ENCODE assay signal across 8 mouse cellular contexts in genomic region chr2:132251911-132252310, GRCm38 (mm10). TPM values are rescaled to one million over a fixed set of nuclear protein-coding genes. Genes with fewer than 3 reads are reported as not detected.
DNase-seq lines count a peak whose midpoint lies in the region; ATAC-seq and TF ChIP-seq lines count a peak whose summit lies in the region.

No protein-coding gene starts in this region.

- H3K4me3 ChIP-seq in heart, embryonic 16.5 days (ENCODE audit: low read length): peak overlapping the region; percentile 83
- peak overlapping the region; percentile 86 for H3K4me3 ChIP-seq in bone marrow, adult 2 months (replicated peaks; ENCODE audit: control insufficient read depth, low read depth, low read length)
- H3K4me3 ChIP-seq in hindbrain, embryonic 13.5 days: peak overlapping the region; percentile 53
- peak overlapping the region; percentile 64 for H3K4me3 ChIP-seq in midbrain, embryonic 12.5 days
- no peak overlapping the region for H3K4me3 ChIP-seq in thymus, adult 2 months (ENCODE audit: control insufficient read depth, insufficient read depth, low read length)

- peak overlapping the region; percentile 84 for H3K4me2 ChIP-seq in heart, embryonic 16.5 days (ENCODE audit: low read depth, low read length)
- peak overlapping the region; percentile 81 for H3K4me2 ChIP-seq in hindbrain, embryonic 13.5 days
- peak overlapping the region; percentile 64 for H3K4me2 ChIP-seq in midbrain, embryonic 12.5 days (replicated peaks)

- TF ChIP-seq POLR2A in bone marrow, adult 2 months (IDR thresholded peaks at IDR 0.05; ENCODE audit: borderline replicate concordance, control insufficient read depth, low read depth, low read length): no peak
- TF ChIP-seq POLR2A in thymus, adult 2 months (IDR thresholded peaks at IDR 0.05; ENCODE audit: control insufficient read depth, extremely low read depth, insufficient read depth, low read length, poor library complexity): no peak

- H3K27me3 ChIP-seq in heart, embryonic 16.5 days (ENCODE audit: control insufficient read depth, insufficient read depth, low read length): no peaks in the 10 kb centered on the region
- H3K27me3 ChIP-seq in hindbrain, embryonic 13.5 days: no peaks in the 10 kb centered on the region
- H3K27me3 ChIP-seq in midbrain, embryonic 12.5 days: no peaks in the 10 kb centered on the region
- no peaks in the 10 kb centered on the region for H3K27me3 ChIP-seq in thymus, adult 2 months (ENCODE audit: control insufficient read depth, insufficient read depth, low read length)

- TF ChIP-seq CTCF in bone marrow, adult 2 months (IDR thresholded peaks at IDR 0.05; ENCODE audit: control insufficient read depth, insufficient read depth, low read length): no peak
- no peak for TF ChIP-seq CTCF in thymus, adult 2 months (IDR thresholded peaks at IDR 0.05; ENCODE audit: borderline replicate concordance, control insufficient read depth, extremely low read depth, insufficient read depth, low read length, poor library complexity)

- peaks cover 21% of the 10 kb centered on the region for H3K4me1 ChIP-seq in heart, embryonic 16.5 days (ENCODE audit: control insufficient read depth, insufficient read depth, low read length)
- no peaks in the 10 kb centered on the region for H3K4me1 ChIP-seq in bone marrow, adult 2 months (ENCODE audit: control insufficient read depth, insufficient read depth, low read length)
- peaks cover 25% of the 10 kb centered on the region for H3K4me1 ChIP-seq in hindbrain, embryonic 13.5 days (replicated peaks)
- peaks cover 37% of the 10 kb centered on the region for H3K4me1 ChIP-seq in midbrain, embryonic 12.5 days
- peaks cover 4% of the 10 kb centered on the region for H3K4me1 ChIP-seq in thymus, adult 2 months (replicated peaks; ENCODE audit: control insufficient read depth, insufficient read depth, low read length)

- no peak for ATAC-seq in heart, embryonic 16.5 days (replicated peaks; ENCODE audit: extremely low read depth, insufficient read depth, low FRiP score)
- ATAC-seq in hindbrain, embryonic 13.5 days (ENCODE audit: low FRiP score): no peak
- no peak for ATAC-seq in midbrain, embryonic 12.5 days (ENCODE audit: low FRiP score, low read depth)

- H3K9ac ChIP-seq in heart, embryonic 16.5 days (ENCODE audit: low read length): peak overlapping the region; percentile 64
- H3K9ac ChIP-seq in hindbrain, embryonic 13.5 days: peak overlapping the region; percentile 66
- H3K9ac ChIP-seq in midbrain, embryonic 12.5 days (replicated peaks): peak overlapping the region; percentile 61

- WGBS in heart, embryonic 16.5 days: 7% methylated on average over 8 of the region's 8 CpGs
- WGBS in bone marrow, adult 2 months: 4% methylated on average over 8 of the region's 8 CpGs
- 11% methylated on average over 8 of the region's 8 CpGs for WGBS in hindbrain, embryonic 13.5 days
- WGBS in midbrain, embryonic 12.5 days: 11% methylated on average over 8 of the region's 8 CpGs
- 4% methylated on average over 8 of the region's 8 CpGs for WGBS in thymus, adult 2 months

- no peaks in the 10 kb centered on the region for H3K9me3 ChIP-seq in heart, embryonic 16.5 days (replicated peaks; ENCODE audit: control insufficient read depth, low read length)
- no peaks in the 10 kb centered on the region for H3K9me3 ChIP-seq in hindbrain, embryonic 13.5 days
- H3K9me3 ChIP-seq in midbrain, embryonic 12.5 days: no peaks in the 10 kb centered on the region

- DNase-seq in heart, adult 8-10 months (ENCODE audit: low spot score): no peak
- DNase-seq in adrenal gland, postnatal 14 days: no peak
- DNase-seq in layer of hippocampus, postnatal 25 days (ENCODE audit: extremely low spot score in 1 of 2, low spot score in 1 of 2): no peak
- DNase-seq in thymus, adult 2 months: no peak

- peaks cover 18% of the 10 kb centered on the region for H3K36me3 ChIP-seq in heart, embryonic 16.5 days (ENCODE audit: control insufficient read depth, insufficient read depth)
- no peaks in the 10 kb centered on the region for H3K36me3 ChIP-seq in hindbrain, embryonic 13.5 days
- H3K36me3 ChIP-seq in midbrain, embryonic 12.5 days: no peaks in the 10 kb centered on the region
- peaks cover 19% of the 10 kb centered on the region for H3K36me3 ChIP-seq in thymus, adult 2 months (ENCODE audit: control insufficient read depth, insufficient read depth, low read length)

- H3K27ac ChIP-seq in heart, embryonic 16.5 days (ENCODE audit: low read length): no peak overlapping the region; the same call in 1 of the 2 replicates
- no peak overlapping the region for H3K27ac ChIP-seq in bone marrow, adult 2 months (ENCODE audit: control insufficient read depth, insufficient read depth, low read depth, low read length, poor library complexity)
- H3K27ac ChIP-seq in hindbrain, embryonic 13.5 days: no peak overlapping the region
- no peak overlapping the region for H3K27ac ChIP-seq in midbrain, embryonic 12.5 days (replicated peaks)
- no peak overlapping the region for H3K27ac ChIP-seq in thymus, adult 2 months (ENCODE audit: control insufficient read depth, insufficient read depth, low read length)

RNA-seq across cellular contexts. Expression of gene Pcna, which starts 1.2 kb away (rescaled TPM):
- 151 and 206 TPM in 2 replicates for polyA plus RNA-seq in heart, embryonic 16.5 days (2015; fragmentation: Nextera tagmentation; extraction: Ambion mirVana)
- total RNA-seq in heart, adult 8-10 months (2022): 10 to 100 TPM; 33.1 to 42.6 (median 38.3) TPM
- polyA plus RNA-seq in bone marrow, adult 2 months (2011; ENCODE audit: insufficient read depth, insufficient read length, low replicate concordance, missing spikeins): 284 and 419 TPM in 2 replicates
- polyA plus RNA-seq in hindbrain, embryonic 13.5 days (2015; fragmentation: Nextera tagmentation; extraction: Ambion mirVana): 115 and 119 TPM in 2 replicates
- 261 and 265 TPM in 2 replicates for polyA plus RNA-seq in midbrain, embryonic 12.5 days (2016; fragmentation: Nextera tagmentation; extraction: Ambion mirVana)
- total RNA-seq in adrenal gland, postnatal 14 days (2021): 116 and 132 TPM in 2 replicates
- total RNA-seq in layer of hippocampus, postnatal 25 days (2021): 10 to 100 TPM; 47.4 to 50.8 TPM
- 382 and 470 TPM in 2 replicates for polyA plus RNA-seq in thymus, adult 2 months (2012; rRNA removed)

RNA-seq across cellular contexts. Expression of gene Tmem230, which starts 4.3 kb away (rescaled TPM):
- 37.3 and 46.5 TPM in 2 replicates for polyA plus RNA-seq in heart, embryonic 16.5 days (2015; fragmentation: Nextera tagmentation; extraction: Ambion mirVana)
- 10 to 100 TPM; 25.1 to 29.2 (median 26.2) TPM for total RNA-seq in heart, adult 8-10 months (2022)
- 13.7 and 20.6 TPM in 2 replicates for polyA plus RNA-seq in bone marrow, adult 2 months (2011; ENCODE audit: insufficient read depth, insufficient read length, low replicate concordance, missing spikeins)
- 50.4 TPM in 2 replicates for polyA plus RNA-seq in hindbrain, embryonic 13.5 days (2015; fragmentation: Nextera tagmentation; extraction: Ambion mirVana)
- 54.7 and 57.2 TPM in 2 replicates for polyA plus RNA-seq in midbrain, embryonic 12.5 days (2016; fragmentation: Nextera tagmentation; extraction: Ambion mirVana)
- 32.8 and 34.8 TPM in 2 replicates for total RNA-seq in adrenal gland, postnatal 14 days (2021)
- 10 to 100 TPM; 27.4 to 29.6 TPM for total RNA-seq in layer of hippocampus, postnatal 25 days (2021)
- 75.0 and 82.6 TPM in 2 replicates for polyA plus RNA-seq in thymus, adult 2 months (2012; rRNA removed)

RNA-seq across cellular contexts. Expression of gene Cds2, which starts 11.0 kb away (rescaled TPM):
- polyA plus RNA-seq in heart, embryonic 16.5 days (2015; fragmentation: Nextera tagmentation; extraction: Ambion mirVana): 24.6 and 28.2 TPM in 2 replicates
- total RNA-seq in heart, adult 8-10 months (2022): 10 to 100 TPM; 79.2 to 97.9 (median 83.9) TPM
- 16.9 and 30.7 TPM in 2 replicates for polyA plus RNA-seq in bone marrow, adult 2 months (2011; ENCODE audit: insufficient read depth, insufficient read length, low replicate concordance, missing spikeins)
- polyA plus RNA-seq in hindbrain, embryonic 13.5 days (2015; fragmentation: Nextera tagmentation; extraction: Ambion mirVana): 34.6 and 39.3 TPM in 2 replicates
- polyA plus RNA-seq in midbrain, embryonic 12.5 days (2016; fragmentation: Nextera tagmentation; extraction: Ambion mirVana): 33.5 and 34.7 TPM in 2 replicates
- total RNA-seq in adrenal gland, postnatal 14 days (2021): 61.1 and 62.8 TPM in 2 replicates
- total RNA-seq in layer of hippocampus, postnatal 25 days (2021): 100 to 1,000 TPM; 228 to 237 TPM
- polyA plus RNA-seq in thymus, adult 2 months (2012; rRNA removed): 74.7 and 77.9 TPM in 2 replicates
